Mouse (Mus musculus) inflammation-experienced regulatory T-cells, adult 6 months (primary cell): ENCODE results near the gene Parp1. TPM values are rescaled to one million over a fixed set of nuclear protein-coding genes. Genes with fewer than 3 reads are reported as not detected.

ENCODE experiments used
- ATAC-seq: one replicate; pipeline ENCODE4 v1.8.0; 2017
- polyA plus RNA-seq, 3 experiments: library from polyadenylated mRNA; unstranded; fragments of 100-300 nt; shearing (Covaris generic); gene quantifications; one replicate each; pipeline ENCODE4 v1.2.1; 2017

Gene Parp1
- 10 to 100 TPM; 39.8 to 48.1 (median 42.4) TPM for polyA plus RNA-seq

DNA sequence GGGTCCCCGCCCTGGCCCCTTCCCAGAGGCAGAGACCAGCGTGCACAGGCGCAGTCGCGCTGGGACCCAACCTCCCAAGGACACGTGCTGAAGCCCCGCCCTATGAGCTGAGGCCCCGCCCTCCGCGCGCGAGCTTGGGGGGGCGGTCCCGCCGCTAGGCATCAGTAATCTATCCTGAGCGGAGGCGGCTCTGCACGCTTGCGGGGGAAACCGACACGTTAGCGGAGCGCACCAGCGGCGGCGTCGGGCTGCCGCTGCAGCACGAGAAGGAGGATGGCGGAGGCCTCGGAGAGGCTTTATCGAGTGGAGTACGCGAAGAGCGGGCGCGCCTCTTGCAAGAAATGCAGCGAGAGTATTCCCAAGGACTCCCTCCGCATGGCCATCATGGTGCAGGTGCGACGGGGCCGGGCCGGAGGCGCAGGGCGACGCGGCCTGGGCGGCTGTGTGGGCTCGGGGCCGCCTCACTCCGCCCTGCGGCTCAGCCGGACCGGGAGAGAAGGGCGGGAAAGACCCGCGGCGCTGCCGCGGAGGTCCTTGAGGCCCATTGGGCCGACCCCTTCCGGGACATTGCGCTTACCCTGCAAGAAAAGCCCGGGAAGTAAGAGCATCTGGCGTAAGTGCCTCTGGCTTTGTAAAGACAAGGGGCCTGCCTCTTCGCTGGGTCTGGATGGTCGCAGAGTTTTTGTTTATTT is at the start of gene Parp1:
Parp1 (plus strand) TSS at position 164 of the 692 bp plus-strand sequence.
- peak; percentile 96 for ATAC-seq

DNA sequence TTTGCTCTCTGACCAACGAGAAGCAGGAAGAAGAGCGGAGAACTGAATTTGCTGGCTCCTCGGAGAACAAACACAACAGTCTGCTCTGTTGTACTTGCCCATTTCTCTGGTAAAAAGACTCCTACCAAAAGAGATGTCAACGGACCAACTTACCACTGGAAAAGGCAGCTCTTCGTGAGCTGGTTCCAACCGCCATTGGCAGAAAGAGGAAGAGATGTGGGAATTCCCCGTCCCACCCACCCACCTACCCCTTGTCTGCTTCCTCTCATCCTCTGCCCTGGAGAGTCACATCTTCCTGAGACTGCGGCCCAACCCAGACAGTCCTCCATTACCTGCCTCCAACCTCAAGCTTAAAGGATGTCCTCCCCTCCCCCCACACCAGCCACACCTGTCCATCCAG is 49.2 kb upstream of the Parp1 start:
- no peak for ATAC-seq

DNA sequence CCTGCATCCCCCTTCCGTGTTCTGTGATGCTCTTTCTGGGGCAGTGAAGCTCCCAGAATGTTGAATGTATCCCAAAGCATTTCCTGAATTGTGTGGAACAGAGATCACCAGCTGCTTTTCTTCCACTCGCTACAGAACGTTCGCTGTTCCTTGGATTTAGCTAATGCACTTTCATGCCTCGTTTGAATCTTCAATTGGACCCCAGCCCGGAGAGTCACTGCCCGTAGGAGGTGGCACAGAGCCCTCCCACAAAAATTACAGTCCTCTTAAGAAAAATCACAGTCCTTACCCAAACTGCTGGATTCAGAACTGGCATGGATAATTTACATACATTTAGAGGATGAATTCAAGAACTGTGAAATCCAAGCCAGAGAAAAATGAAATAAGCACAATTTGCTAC is 48.5 kb upstream of the Parp1 start:
- ATAC-seq = no peak

DNA sequence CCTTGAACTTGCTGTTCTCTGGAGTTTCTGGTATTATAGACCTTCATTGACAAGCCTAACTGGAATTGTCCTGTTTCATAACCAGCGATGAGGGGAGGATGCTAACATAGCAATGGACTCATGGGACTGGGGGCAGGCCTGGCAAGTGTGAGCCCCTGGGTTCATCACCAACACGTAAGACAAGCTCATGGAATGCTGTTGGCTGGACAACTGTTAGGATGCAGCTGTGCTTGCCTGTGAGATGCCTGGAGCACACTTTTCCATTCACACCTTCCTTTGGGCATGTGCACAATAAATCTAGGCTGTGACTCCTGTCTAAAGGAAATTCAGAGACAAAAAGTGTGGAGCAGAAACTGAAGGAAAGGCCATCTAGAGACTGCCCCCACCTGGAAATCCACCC is 45.4 kb upstream of the Parp1 start:
- ATAC-seq = no peak

DNA sequence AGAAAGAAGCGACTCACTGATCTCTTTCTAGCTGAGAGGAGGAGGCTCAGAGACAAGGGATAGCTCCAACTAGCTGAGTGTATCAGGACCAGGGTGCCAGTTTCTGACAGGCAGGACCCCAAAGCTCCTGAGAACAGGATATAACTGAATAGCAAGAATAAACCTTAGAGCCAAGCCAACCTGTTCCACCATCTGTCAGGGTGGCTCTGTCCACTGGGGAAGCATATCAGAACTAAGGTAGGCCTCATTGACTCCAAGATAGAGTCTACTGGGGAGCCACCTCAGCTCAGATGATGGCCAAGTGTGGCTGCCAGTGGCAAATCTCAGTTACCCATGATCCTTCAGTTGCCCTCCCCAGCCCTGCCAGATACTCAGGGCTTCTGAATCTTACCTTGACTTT is 43.4 kb upstream of the Parp1 start:
- no peak for ATAC-seq

DNA sequence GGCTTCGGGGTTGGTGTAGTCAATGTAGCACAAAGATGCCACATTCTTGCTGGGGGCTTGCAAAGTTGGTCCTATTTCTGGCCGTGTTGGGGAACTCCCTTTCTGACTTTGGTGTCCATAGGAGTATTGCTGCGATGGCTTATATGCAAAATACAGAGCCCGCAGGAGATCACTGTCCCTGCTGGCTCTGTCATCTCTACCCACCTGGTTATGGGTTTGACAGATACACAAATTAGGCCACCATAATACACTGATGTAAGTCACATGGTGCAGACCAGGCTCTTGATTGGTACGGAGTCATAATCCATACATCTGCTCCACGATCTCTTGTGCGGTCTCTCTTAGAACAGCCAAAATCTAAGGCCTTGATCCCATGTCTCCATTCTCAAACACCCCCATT is 38.9 kb upstream of the Parp1 start:
- no peak for ATAC-seq

DNA sequence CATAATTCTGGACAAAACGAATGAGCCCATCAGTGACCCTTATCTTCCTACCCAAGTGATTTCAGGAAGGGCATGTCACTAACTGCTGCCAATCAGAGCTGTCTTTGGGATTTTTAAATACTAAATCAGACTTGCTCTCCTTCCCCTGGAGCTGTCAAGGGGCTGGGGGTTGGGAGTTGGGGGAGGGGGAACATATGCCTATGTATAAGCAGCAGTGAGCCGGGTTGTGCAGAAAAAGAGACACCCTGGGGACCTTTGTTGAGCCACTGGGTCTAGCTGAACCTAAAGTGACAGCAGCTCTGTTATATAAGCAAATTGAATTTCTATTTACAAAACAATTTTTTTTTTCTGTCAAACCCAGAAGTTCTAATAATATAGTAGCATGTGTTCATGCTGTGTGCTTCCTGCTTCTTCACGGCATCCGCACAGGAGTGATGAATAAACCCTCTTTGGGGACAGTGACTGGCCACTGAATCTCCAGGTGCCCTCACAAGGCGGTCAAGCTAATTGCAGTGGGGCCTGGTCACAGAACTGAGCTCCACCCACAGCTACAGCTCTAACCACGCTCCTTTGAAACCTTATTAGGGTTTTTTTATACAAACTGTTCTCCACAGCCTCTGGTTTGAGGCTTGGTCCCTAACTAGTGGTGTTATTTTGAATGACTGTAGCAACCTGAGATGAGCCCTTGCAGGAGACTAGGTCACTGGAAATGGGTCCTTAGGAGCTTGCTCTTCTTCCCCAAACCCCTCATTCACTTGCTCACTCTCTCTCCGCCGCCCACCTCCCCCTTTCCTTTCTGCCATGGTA is 38.1 kb upstream of the Parp1 start:
- no peak for ATAC-seq

DNA sequence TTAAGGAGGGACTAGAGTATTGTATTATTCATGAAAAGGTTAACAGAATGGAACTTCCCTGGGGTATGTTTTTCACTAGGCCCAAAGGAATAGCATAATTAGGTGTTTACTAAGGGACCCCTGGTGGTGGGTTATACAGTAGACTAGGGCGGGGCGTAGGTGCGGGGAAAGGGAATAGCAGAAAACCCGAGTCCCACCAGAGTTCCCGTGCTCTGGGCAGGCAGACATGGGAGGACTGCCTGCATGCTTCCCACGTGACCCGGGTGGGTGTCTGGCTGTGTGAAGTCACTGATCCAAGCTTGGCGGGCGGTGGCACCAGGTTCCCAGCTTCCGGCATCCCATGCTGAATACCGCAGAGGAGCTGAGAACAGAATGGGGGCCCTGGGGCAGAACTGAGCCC is 36.1 kb upstream of the Parp1 start:
- no peak for ATAC-seq

DNA sequence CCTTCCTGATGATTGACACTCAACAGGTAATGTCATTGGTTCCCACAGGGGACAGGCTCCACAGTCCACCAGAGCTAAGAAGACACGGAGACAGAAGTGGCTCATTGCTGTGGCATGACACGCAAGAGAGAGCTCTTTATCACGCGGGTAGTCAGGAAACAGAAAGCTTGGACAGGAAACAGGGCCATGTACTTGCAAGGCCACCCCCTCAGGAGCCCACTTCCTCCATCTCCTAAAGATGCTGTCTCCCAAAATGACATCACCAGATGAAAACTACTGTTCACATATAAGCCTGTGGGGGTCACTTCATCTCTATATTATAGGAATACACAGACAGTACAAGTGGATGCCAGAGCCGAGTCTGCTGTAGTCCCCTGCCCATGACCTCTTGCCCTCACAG is 32.0 kb upstream of the Parp1 start:
- no peak for ATAC-seq

DNA sequence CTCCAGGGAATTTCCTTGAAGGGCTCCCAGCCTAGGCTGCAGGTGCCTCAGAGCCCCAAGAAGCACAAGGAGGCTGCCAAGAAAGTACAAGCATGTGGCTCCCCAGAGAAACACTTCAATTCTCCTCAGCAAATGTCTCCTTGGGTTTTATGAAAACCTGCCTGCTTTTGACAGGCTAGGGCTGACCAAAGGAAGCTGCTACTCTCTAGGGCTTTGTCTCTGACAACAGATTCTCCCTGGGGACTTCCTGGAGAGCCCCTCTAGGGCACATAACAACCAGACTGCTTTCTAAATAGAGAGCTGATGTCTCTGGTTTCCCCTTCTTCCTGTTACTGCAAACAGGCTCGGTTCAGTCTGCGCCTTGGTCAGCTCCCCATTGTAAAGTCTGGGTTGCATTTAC is 27.5 kb upstream of the Parp1 start:
- no peak for ATAC-seq

DNA sequence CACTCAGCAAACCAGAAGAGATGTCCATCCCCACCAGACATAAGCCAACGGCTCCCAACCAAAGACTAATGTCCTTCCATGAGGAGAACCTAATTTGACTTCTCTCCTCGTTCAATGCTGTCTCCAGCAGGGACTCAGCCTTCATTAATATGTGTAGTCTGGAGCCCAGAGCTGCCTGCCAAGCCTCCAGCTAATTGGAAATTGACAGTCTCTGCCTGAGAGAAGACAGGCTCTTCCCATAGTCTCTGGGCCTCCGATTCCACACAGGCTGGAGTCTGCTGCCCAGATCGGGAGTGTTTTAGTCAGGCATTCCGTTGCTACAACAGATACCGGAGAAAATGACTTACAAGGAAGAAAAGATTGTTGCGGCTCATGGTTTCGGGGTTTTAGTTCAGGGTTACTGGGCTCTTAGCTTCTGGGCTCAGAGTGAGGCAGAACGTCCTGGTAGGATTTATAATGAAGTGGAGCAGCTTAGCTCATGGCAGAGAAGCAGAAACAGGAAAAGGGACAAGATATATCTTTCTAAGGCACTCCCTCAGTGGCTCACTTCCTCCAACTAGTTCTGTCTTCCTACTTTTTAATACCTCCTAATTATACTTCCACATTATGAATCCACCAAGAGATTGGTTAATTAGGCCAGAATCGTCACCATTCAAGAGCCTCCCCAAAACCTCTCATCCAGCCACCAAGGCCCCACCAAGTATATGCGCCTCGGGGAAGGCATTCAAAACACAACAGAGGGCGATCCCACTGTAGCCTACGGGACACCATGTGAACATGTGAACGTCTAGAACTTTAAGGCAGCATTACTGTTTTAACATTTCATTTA is 26.6 kb upstream of the Parp1 start:
- no peak for ATAC-seq

DNA sequence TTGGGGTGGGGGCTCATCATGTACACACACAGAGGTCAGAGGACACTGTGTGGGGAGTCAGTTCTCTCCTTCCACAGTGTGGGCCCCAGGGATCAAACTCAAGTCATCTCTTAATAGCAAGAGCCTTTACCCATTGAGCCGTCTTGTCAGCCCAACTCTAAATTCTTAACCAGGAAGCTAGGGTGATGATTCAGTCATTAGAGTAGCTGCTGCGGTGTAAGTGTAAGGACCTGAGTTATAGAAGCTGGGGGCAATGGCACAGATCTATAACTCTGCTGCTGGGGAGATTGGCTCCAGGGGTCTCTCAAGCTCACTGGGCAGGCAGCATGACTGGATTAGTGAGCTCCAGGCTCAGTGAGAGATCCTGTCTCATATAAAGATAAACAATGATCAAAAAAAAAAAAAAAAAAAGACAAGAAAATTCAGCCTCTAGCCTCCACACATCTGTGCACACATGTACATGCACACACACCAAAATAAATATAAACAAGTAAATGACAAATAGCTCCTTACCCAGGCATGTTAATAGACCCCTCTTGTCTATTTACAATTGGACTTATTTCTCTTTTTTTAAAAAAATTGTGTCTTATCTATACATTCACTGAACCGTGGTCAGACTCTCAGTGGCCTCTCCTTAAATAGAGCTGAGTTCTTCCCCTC is 25.9 kb upstream of the Parp1 start:
- no peak for ATAC-seq

DNA sequence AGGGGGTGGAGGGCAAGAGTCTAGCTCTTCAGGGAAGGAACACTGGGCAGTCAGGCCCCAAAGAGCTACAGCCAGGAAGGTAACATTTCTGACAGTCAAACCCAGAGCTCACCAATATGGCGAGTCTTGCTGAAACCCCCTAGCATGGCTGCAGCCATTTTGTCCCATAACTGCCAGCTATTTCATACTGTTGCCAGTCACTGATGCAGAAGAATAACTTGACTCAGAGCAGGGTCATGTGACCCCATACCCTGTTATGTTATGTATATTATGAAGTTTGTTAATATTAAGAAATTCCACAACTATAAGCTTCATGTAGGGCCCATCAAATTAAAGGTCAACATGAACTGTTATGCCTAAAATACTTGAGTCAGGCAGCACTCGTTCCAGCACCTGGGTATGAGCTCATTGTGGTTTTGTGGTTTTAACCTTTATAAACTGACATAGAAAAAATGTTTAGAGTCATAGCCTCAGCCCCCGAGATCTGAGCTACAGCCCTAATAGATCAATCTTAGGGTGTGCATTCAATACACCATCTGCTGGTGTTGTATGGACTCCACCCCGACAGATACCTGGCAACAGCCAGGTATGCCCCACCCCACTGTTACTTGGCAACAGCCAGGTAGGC is 22.7 kb upstream of the Parp1 start:
- peak; percentile 63 for ATAC-seq

DNA sequence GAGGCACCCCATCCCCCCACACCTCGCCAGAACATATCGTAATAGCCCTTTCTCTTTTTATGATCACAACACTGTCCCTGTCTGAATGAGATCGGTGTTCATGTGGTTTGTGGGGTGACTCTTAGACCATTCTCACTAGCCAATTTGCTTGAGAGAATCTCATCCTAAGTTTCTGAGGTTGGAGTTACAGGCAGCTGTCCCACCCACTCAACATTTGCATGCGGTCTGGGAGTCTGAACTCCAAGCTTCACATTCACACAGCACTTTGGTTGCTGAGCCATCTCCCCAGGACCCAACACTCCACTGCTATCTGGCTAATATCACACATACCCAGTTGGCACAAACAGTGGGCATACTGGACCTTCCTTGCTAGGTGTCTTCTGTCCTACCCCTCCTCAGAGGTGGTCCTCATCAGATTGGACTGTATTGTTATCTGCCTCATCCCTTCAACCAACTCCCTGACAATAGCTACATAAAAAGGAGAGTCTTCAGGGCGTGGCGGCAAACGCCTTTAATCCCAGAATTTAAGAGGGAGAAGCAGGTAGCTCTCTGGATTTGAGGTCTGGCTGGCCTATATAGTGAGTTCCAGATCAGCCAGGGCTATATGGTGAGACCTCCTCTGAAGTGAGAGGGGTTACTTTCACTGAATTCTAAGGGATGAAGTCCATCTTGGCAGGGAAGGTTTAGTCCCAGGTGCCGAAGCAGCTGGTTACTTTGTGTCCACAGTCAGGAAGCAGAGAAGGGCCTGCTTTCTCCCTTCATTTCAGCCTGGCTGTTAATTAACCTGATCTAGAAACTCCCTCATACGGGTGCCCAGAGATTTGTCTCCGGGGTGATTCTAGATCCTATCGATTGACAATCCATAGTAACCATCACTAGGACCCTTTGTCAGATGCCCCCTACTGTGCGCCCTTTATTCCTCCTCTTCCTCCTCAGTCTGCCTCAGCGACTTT is 21.6 kb upstream of the Parp1 start:
- no peak for ATAC-seq

DNA sequence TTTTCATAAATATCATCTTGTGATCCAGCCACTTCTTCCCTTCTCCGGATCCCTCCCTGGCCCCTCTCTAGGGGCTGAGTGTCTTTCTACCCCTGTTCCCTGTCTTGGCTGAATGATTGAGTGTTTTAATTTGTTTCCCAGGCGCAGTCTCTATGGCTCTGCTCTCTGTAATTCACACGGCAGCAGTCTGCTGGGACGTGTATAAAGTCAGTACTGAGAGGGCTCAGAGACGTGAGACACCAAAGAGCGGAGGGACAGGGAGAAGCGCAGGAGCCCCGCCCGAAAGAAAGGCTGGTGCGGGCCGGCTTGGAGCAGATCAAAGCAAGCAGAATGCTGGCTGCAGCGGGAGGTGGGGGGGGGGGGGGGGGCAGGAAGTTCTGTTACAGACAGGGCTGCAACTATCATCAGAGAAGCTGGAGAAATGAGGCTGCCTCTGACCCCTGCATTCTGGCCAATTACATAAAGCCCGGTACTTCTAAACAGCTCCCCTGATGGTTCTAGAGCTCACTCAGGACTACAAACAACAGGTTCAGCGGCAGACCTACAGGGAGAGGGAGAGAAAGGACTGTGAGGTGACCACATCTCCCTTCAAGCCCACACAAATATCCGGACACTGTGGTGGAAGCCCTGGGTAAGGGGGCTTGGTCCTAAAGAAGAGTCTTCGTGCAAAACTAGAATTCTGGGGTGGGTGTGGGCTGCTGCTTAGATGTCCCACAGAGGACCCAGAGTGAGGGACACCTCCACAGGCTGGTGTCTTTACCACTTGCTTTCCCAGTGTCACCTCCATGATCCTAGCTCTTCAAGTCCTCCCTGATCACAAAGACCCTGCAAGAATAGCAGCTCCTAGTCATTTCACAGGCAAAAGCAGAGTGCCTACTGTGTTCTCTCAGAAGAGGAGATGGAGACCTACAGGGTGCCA is 20.7 kb upstream of the Parp1 start:
- no peak for ATAC-seq

DNA sequence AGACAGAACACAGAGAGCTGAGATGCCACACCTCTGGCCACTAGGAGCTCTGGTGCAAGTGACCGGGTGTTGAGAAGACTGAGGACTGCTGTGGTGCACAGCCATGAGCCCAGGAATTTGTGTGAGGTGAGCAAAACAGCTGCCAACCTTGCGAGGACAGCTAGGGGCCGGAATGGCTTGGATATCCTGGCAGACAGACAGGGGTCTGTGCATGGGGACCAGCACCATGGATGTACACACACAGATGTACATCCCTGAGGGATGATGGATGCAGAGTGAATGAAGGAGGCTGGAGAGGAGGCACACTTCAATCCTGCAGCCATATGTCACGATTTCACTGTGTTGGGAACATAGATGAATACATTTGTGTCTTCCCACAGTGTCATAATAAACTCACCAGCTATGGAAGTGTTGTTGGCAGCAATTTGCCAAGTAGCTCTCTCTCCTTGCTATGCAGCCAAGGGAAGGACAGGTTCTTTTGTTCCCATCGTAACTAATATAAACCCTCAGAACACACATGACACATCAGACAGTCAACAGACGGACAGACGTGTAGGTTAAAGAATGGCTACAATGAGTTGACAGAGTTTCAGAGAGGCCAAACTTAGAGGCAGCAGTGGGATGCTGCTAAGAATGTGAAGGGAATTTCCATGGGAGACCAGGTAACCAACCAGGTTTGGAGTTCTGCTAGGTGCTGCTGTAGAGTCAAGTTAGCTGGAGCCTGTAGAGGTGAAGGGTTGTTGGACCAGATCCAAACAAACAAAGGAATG is 19.0 kb upstream of the Parp1 start:
- no peak for ATAC-seq

DNA sequence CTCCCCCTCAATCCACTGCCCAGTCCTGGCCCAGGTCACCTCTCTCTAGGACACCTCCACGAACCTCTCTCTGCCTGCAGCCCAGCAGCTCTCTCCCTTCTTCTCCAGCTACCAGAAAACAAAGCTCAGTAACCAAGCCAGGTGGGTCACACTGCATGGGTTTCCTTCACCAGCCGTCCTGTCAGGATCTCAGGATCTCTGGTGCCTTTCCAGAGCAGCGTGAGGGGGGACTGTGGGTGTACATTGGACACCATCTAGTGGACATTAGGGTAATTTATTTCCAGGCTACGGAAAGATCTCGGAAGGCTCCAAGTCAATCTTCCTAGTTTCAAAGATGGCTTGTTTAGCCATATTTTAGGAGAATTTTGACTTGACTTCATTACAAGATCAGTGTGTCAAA is 18.0 kb upstream of the Parp1 start:
- ATAC-seq = no peak

DNA sequence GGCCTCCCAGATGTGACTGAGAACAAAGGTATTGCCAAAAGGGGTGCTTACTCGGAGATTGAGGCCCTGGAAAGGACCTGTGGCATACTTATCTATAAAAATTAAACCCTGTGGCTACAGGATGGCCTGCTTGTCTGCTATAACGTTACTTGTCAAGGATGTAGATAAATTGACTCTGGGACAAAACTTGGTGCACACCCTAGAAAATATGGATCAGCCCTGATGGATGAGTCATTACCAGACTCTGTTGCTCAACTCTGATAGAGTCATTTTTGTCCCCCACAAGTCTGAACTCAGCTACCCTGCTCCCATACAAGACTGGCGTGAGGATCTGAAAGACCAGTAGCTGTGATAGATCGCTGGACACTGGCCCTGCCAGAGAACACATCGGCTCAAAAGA is 11.8 kb upstream of the Parp1 start:
- ATAC-seq = no peak

DNA sequence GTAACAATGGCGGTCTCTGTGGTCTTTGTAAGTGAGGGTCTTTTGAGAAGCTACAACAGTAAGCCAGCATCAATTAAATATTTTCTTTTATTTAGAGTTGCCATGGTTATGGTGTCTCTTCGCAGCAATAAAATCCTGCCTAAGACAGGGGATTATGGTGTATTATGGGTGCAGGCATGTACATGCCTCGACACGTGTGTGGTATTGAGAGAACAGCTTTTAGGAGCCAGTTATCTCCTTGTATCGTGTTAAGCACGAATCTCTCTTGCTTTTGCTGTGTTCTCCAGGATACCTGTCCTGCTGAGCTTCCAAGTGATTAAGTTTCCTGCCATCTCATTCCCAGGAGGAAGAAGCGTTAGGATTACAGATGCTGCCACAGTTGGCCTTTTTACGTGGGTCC is 9.3 kb upstream of the Parp1 start:
- no peak for ATAC-seq
